Mouse (Mus musculus) thymus, adult 2 months (tissue): ENCODE data around the gene Golga2.

Source experiments
- CTCF ChIP-seq: fragments of 200-500 bp; IDR thresholded peaks from 2 replicates; pipeline ENCODE4 v1.5.1; 2012; ENCODE audit warnings: mild to moderate bottlenecking, control low read depth, low read length, moderate library complexity, borderline replicate concordance; ENCODE audit not compliant: control insufficient read depth, poor library complexity, insufficient read depth; ENCODE audit errors: extremely low read depth
- POLR2A ChIP-seq: fragments of 200-500 bp; IDR thresholded peaks from 2 replicates; pipeline ENCODE4 v1.6.1; 2012; ENCODE audit warnings: mild to moderate bottlenecking, low read length, control low read depth, moderate library complexity; ENCODE audit not compliant: control insufficient read depth, poor library complexity, insufficient read depth; ENCODE audit errors: extremely low read depth

DNA sequence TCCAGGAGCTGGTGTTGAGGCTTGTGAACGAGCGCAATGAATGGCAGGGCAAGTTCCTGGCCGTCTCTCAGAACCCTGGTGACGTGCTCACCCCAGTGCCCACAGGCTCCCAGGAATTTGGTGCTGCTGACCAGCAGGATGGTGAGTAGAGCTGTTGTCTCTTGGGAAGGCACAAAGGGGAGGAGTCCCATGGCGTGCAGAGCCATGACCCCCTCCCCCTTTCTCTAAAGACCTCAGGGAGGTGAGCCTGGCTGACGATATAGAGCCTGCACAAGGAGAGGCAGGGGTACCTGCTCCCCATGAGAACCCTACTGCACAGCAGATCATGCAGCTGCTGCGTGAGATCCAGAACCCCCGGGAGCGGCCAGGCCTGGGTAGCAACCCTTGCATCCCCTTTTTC, 19.0 kb downstream of the Golga2 start:
- TF ChIP-seq POLR2A (no peak), CTCF (no peak)
